Mouse (Mus musculus) small intestine, adult 2 months (tissue): ENCODE measurements around the gene Abcg2. TPM values are rescaled to one million over a fixed set of nuclear protein-coding genes. Genes with fewer than 3 reads are reported as not detected.
"Not testable (repeated sequence)": the region's sequence is repeated elsewhere in the genome, so short reads cannot be mapped to it uniquely, and the experiment has no call there.

Experiments
- H3K27ac ChIP-seq: fragments of 200-500 bp; 2 replicates; pipeline ENCODE4 v1.5.1; 2012; ENCODE audit warnings: low read depth, low read length, control low read depth, inconsistent platforms; ENCODE audit not compliant: insufficient read depth
- H3K27me3 ChIP-seq: fragments of 200-500 bp; 2 replicates; pipeline ENCODE4 v1.6.1; 2012; ENCODE audit warnings: mild to moderate bottlenecking, moderate library complexity, low read length, inconsistent platforms; ENCODE audit not compliant: control insufficient read depth, insufficient read depth
- H3K36me3 ChIP-seq: fragments of 200-500 bp; 2 replicates; pipeline ENCODE4 v1.6.1; 2012; ENCODE audit warnings: mild to moderate bottlenecking, low read length, control low read depth, inconsistent platforms; ENCODE audit not compliant: control insufficient read depth, insufficient read depth
- H3K4me1 ChIP-seq: fragments of 200-500 bp; 2 replicates; pipeline ENCODE4 v1.6.1; 2012; ENCODE audit warnings: low read length, inconsistent platforms, mixed read lengths; ENCODE audit not compliant: control insufficient read depth, insufficient read depth, insufficient read length
- H3K4me3 ChIP-seq: fragments of 200-500 bp; 2 replicates; pipeline ENCODE4 v1.5.1; 2012; ENCODE audit warnings: low read depth, mild to moderate bottlenecking, control low read depth, inconsistent platforms, low read length, moderate library complexity
- CTCF ChIP-seq: fragments of 200-500 bp; IDR thresholded peaks from 2 replicates; pipeline ENCODE4 v1.5.1; 2012; ENCODE audit warnings: low read depth, mild to moderate bottlenecking, control low read depth, inconsistent platforms, low read length, moderate library complexity, mixed read lengths; ENCODE audit not compliant: insufficient replicate concordance, insufficient read length; ENCODE audit errors: extremely low read depth
- POLR2A ChIP-seq: fragments of 200-500 bp; IDR thresholded peaks from 2 replicates; pipeline ENCODE4 v1.6.1; 2012; ENCODE audit warnings: low read depth, mild to moderate bottlenecking, control low read depth, inconsistent platforms, low read length, moderate library complexity
- WGBS: fragments of 180-500 bp; shearing (Covaris S2); methylation state at CpG from one replicate; pipeline ENCODE4 v1.1.7; 2018; 5-methylcytosine and 5-hydroxymethylcytosine counted together
- polyA plus RNA-seq: library from polyadenylated mRNA; depleted of rRNA; stranded (reverse); fragments of >200 nt; gene quantifications from 2 replicates; pipeline ENCODE4 v1.2.3, GENCODE M21; 2012; rRNA removed

Abcg2 gene
- polyA plus RNA-seq, result 5.6 and 17.4 TPM in 2 replicates

- 88% methylated on average over 3 of the region's 3 CpGs for WGBS
- H3K4me3 ChIP-seq, H3K27ac ChIP-seq, H3K36me3 ChIP-seq, H3K27me3 ChIP-seq, H3K4me1 ChIP-seq: not testable (repeated sequence)
Observed at GRCm38 (mm10) chr6:58584223-58584622, at the start of gene Abcg2. Abcg2 (plus strand) TSS chr6:58584523.

- whole genome bisulfite sequencing, result 59% methylated on average over 4 of the region's 4 CpGs
- not testable (repeated sequence) for H3K4me3 ChIP-seq, H3K36me3 ChIP-seq, H3K27ac ChIP-seq, H3K27me3 ChIP-seq, H3K4me1 ChIP-seq
Observed at GRCm38 (mm10) chr6:58540263-58540662, 44.1 kb upstream of the Abcg2 start.

- 64% methylated on average over 8 of the region's 8 CpGs for WGBS
- not testable (repeated sequence) for H3K4me3 ChIP-seq, H3K27ac ChIP-seq, H3K36me3 ChIP-seq, H3K4me1 ChIP-seq, H3K27me3 ChIP-seq
Observed at GRCm38 (mm10) chr6:58542852-58543251, 41.5 kb upstream of the Abcg2 start.

GRCm38 (mm10) chr6:58544971-58545370 lies 39.4 kb upstream of the Abcg2 start:
- H3K4me3 ChIP-seq, H3K36me3 ChIP-seq, H3K4me1 ChIP-seq, H3K27me3 ChIP-seq, H3K27ac ChIP-seq: not testable (repeated sequence)
- 17% methylated on average over 2 of the region's 2 CpGs for WGBS

- not testable (repeated sequence) for H3K4me1 ChIP-seq, H3K4me3 ChIP-seq, H3K27me3 ChIP-seq, H3K36me3 ChIP-seq, H3K27ac ChIP-seq
- 27% methylated on average over 5 of the region's 5 CpGs for WGBS
Observed at GRCm38 (mm10) chr6:58546050-58546449, 38.3 kb upstream of the Abcg2 start.

- TF ChIP-seq CTCF (no peak), POLR2A (no peak)
- Histone ChIP-seq H3K4me3 (no peak overlapping the region), H3K4me1 (no peaks in the 10 kb centered on the region), H3K27ac (no peak overlapping the region), H3K36me3 (no peaks in the 10 kb centered on the region), H3K27me3 (no peaks in the 10 kb centered on the region)
- 7% methylated on average over 4 of the region's 4 CpGs for whole genome bisulfite sequencing
Observed at GRCm38 (mm10) chr6:58546816-58547215, 37.5 kb upstream of the Abcg2 start.

- H3K27me3 ChIP-seq, H3K4me3 ChIP-seq: not testable (repeated sequence)
Observed at GRCm38 (mm10) chr6:58553812-58554211, 30.5 kb upstream of the Abcg2 start.

GRCm38 (mm10) chr6:58593987-58594844 lies 9.9 kb downstream of the Abcg2 start:
- not testable (repeated sequence) for H3K4me3 ChIP-seq, H3K27ac ChIP-seq, H3K4me1 ChIP-seq, H3K27me3 ChIP-seq, H3K36me3 ChIP-seq
- 34% methylated on average over 3 of the region's 3 CpGs for WGBS

More at GRCm38 (mm10) chr6:58553812-58554211, 30.5 kb upstream of the Abcg2 start:
- not testable (repeated sequence) for H3K27ac ChIP-seq, H3K36me3 ChIP-seq, H3K4me1 ChIP-seq

GRCm38 (mm10) chr6:58595639-58596293 lies 11.4 kb downstream of the Abcg2 start:
- H3K27me3 ChIP-seq, H3K36me3 ChIP-seq, H3K4me1 ChIP-seq: not testable (repeated sequence)
- peak overlapping the region; percentile 9; the same call in 1 of the 2 replicates for H3K27ac ChIP-seq
- peak overlapping the region; percentile 40 for H3K4me3 ChIP-seq
- 15% methylated on average over 9 of the region's 9 CpGs for WGBS
